Mouse (Mus musculus) olfactory bulb, adult 2 months (tissue): Measurements from ENCODE around the gene Fam186b.

Experiments used
- CTCF ChIP-seq: fragments of 200-500 bp; IDR thresholded peaks from 2 replicates; pipeline ENCODE4 v1.5.1; 2012; ENCODE audit warnings: low read depth, mild to moderate bottlenecking, low read length, moderate library complexity; ENCODE audit not compliant: insufficient read depth
- POLR2A ChIP-seq: fragments of 200-500 bp; IDR thresholded peaks from 2 replicates; pipeline ENCODE4 v1.6.1; 2012; ENCODE audit warnings: mild to moderate bottlenecking, low read depth, low read length, moderate library complexity; ENCODE audit not compliant: insufficient read depth

DNA sequence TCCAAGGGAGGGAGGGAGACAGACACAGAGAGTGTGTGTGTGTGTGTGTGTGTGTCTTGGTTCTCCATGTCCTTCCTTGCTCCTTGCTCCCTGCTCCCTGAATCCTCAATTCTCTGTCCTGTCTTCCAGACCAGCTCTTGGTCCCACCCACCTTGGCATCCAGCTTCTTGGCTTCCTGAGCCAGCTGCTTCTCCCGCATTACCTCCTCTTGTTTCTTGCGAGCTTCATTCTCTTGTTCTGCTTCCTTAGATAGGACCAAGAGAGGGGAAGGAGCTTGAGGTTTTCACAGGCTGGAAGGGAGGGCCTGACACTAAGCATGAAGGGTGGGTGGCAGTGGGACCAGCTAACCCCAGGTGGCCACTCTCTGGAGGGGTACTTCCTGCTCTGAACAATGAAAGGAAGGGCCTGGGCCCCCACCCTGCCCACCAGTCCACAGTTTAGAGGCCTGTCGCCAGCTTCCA, 23.8 kb upstream of the Fam186b start:
- TF ChIP-seq POLR2A = no peak
- TF ChIP-seq CTCF = no peak
